Mouse (Mus musculus) liver, adult 2 months (tissue): ENCODE data around the gene Gpc4.

Source experiments
- CTCF ChIP-seq: fragments of 200-500 bp; IDR thresholded peaks from 2 replicates; pipeline ENCODE4 v1.5.1; 2011; ENCODE audit warnings: low read depth, low read length, control low read depth
- POLR2A ChIP-seq: fragments of 200-500 bp; IDR thresholded peaks from 2 replicates; pipeline ENCODE4 v1.6.1; 2011; ENCODE audit warnings: low read length, control low read depth; ENCODE audit not compliant: insufficient read depth; ENCODE audit errors: extremely low read depth

DNA sequence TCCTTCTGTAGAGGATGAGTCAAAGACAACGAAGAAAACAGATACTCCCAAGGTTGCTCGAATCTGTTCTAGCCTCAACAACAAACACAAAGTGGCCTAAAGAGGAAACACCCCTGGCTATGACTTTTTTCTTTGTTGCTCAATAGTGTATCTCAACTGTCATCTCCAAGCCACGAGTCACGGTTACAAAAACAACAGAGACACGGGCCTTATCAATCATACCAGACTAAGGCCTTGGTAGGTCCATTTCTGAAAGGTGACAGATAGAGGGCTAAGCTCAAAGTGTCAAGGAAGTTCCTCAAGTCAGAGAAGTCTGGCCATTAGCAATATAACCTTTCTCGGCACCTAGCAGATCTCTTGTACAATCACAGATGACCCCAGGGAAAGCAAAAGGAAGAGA, 63.6 kb downstream of the Gpc4 start:
- TF ChIP-seq POLR2A (no peak), CTCF (no peak)
